Mouse (Mus musculus): Measurements from ENCODE around the gene Gipc2. TPM values are rescaled to one million over a fixed set of nuclear protein-coding genes. Genes with fewer than 3 reads are reported as not detected.

The Gipc2 gene
- polyA plus RNA-seq (2012; rRNA removed), result 1.8 and 3.5 TPM in 2 replicates

GRCm38 (mm10) chr3:152166099-152166423 lies at the start of gene Gipc2:
Gene Gipc2 (minus strand): TSS chr3:152166230.

GRCm38 (mm10) chr3:152209967-152210634 lies 44.1 kb upstream of the Gipc2 start, which contains the start of the genes Dnajb4 and Fubp1:
Gene Dnajb4 (minus strand): TSS chr3:152210302.
Gene Fubp1 (plus strand): TSS chr3:152210422.

Other genes starting within 250 kb of the Gipc2 start
- 17.7 and 21.7 TPM in 2 replicates for gene Dnajb4, start 44.1 kb upstream of the Gipc2 start, polyA plus RNA-seq (2012; rRNA removed)
- 263 and 343 TPM in 2 replicates for gene Fubp1, start 44.2 kb upstream of the Gipc2 start, polyA plus RNA-seq (2012; rRNA removed)
- gene Nexn, start 100.1 kb upstream of the Gipc2 start, polyA plus RNA-seq (2012; rRNA removed), result 7.8 and 9.2 TPM in 2 replicates
- 18.2 and 24.3 TPM in 2 replicates for gene Miga1, start 174.2 kb upstream of the Gipc2 start, polyA plus RNA-seq (2012; rRNA removed)
- gene Usp33, start 180.2 kb upstream of the Gipc2 start, polyA plus RNA-seq (2012; rRNA removed), result 70.4 and 102 TPM in 2 replicates
- gene Zzz3, start 229.2 kb upstream of the Gipc2 start, polyA plus RNA-seq (2012; rRNA removed), result 33.6 and 43.0 TPM in 2 replicates